Mouse (Mus musculus) CH12.LX (cell line): Measurements from ENCODE around the gene Tmc3. TPM values are rescaled to one million over a fixed set of nuclear protein-coding genes. Genes with fewer than 3 reads are reported as not detected.

Experiments used
- DNase-seq: peaks from one replicate; pipeline ENCODE4 v3.0.0-alpha.2; 2013; ENCODE audit errors: extremely low read depth
- H3K27ac ChIP-seq: 2 replicates; pipeline ENCODE4 v1.5.1; 2012; ENCODE audit warnings: low read depth, mild to moderate bottlenecking, control low read depth, moderate library complexity; ENCODE audit not compliant: insufficient read depth
- H3K27me3 ChIP-seq: replicated peaks from 2 replicates; pipeline ENCODE3; 2012; ENCODE audit warnings: inconsistent platforms
- H3K36me3 ChIP-seq, 2 experiments: replicated peaks in 1 of 2; 2 replicates each; pipeline versions ENCODE3 to v1.6.1; 2012; ENCODE audit warnings: inconsistent platforms in 1 of 2, low read length in 1 of 2, mild to moderate bottlenecking in 1 of 2, mixed read lengths in 1 of 2, moderate library complexity in 1 of 2; ENCODE audit not compliant: control insufficient read depth in 1 of 2, insufficient read depth in 1 of 2
- H3K4me1 ChIP-seq, 2 experiments: 2 replicates each; pipeline ENCODE4 v1.6.1; 2012; ENCODE audit warnings: inconsistent platforms in 1 of 2, moderate library complexity in 1 of 2; ENCODE audit not compliant: insufficient read depth in 2 of 2, control insufficient read depth in 1 of 2
- H3K4me2 ChIP-seq: 2 replicates; pipeline ENCODE4 v1.6.1; 2012; ENCODE audit warnings: low read depth, mild to moderate bottlenecking, control low read depth; ENCODE audit not compliant: poor library complexity, insufficient read depth, severe bottlenecking
- H3K4me3 ChIP-seq, 3 experiments: fragments of 150-350 bp in 1 of 3; sonication (generic) in 1 of 3; replicated peaks in 1 of 3; 2 replicates each; pipeline versions ENCODE3 to v1.5.1; 2011 to 2012; ENCODE audit warnings: low read depth in 2 of 3, low read length in 2 of 3, mild to moderate bottlenecking in 2 of 3, moderate library complexity in 2 of 3, control low read depth in 1 of 3, improper control_type of control experiment in 1 of 3, inconsistent platforms in 1 of 3, mixed read lengths in 1 of 3; ENCODE audit not compliant: poor library complexity in 1 of 3
- H3K79me2 ChIP-seq: replicated peaks from 2 replicates; pipeline ENCODE4 v1.6.1; 2012; ENCODE audit warnings: mild to moderate bottlenecking, moderate library complexity; ENCODE audit not compliant: control insufficient read depth, poor library complexity, insufficient read depth, severe bottlenecking; ENCODE audit errors: extremely low read depth
- H3K9ac ChIP-seq: 2 replicates; pipeline ENCODE4 v1.6.1; 2012; ENCODE audit warnings: low read depth, mild to moderate bottlenecking, control low read depth, moderate library complexity; ENCODE audit not compliant: insufficient read depth
- H3K9me3 ChIP-seq: replicated peaks from 2 replicates; pipeline ENCODE3; 2012; ENCODE audit warnings: low read length, inconsistent platforms, mixed read lengths
- BHLHE40 ChIP-seq: IDR thresholded peaks from 2 replicates; pipeline ENCODE4 v1.6.1; 2011; ENCODE audit warnings: mild to moderate bottlenecking, low read depth, low read length, improper control_type of control experiment
- CHD1 ChIP-seq: IDR thresholded peaks from 2 replicates; pipeline ENCODE4 v1.6.1; 2012; ENCODE audit warnings: low read depth, low read length, improper control_type of control experiment, inconsistent platforms
- CHD2 ChIP-seq: IDR thresholded peaks from 2 replicates; pipeline ENCODE4 v1.6.1; 2011; ENCODE audit warnings: low read length, improper control_type of control experiment
- CTCF ChIP-seq, 2 experiments: IDR thresholded peaks in 1 of 2; conservative IDR thresholded peaks in 1 of 2; 2 replicates each; pipeline ENCODE4 v1.5.1; 2011 to 2012; ENCODE audit warnings: low read depth in 2 of 2, low read length in 2 of 2, improper control_type of control experiment in 1 of 2, inconsistent platforms in 1 of 2, mild to moderate bottlenecking in 1 of 2, moderate library complexity in 1 of 2
- E2F4 ChIP-seq: IDR thresholded peaks from 2 replicates; pipeline ENCODE4 v1.6.1; 2011; ENCODE audit warnings: low read depth, low read length, improper control_type of control experiment; ENCODE audit not compliant: insufficient replicate concordance
- ELF1 ChIP-seq: IDR thresholded peaks from 2 replicates; pipeline ENCODE4 v1.6.1; 2014; ENCODE audit warnings: low read depth, mild to moderate bottlenecking, inconsistent platforms, low read length, improper control_type of control experiment
- EP300 ChIP-seq: IDR thresholded peaks from 2 replicates; pipeline ENCODE4 v1.6.1; 2011; ENCODE audit warnings: low read length, improper control_type of control experiment
- ETS1 ChIP-seq: conservative IDR thresholded peaks from 2 replicates; pipeline ENCODE4 v1.6.1; 2012; ENCODE audit warnings: low read depth, mild to moderate bottlenecking, inconsistent platforms, low read length, improper control_type of control experiment, moderate library complexity
- GABPA ChIP-seq: IDR thresholded peaks from 2 replicates; pipeline ENCODE4 v1.6.1; 2012; ENCODE audit warnings: low read depth, low read length, improper control_type of control experiment, inconsistent platforms; ENCODE audit not compliant: insufficient replicate concordance
- HCFC1 ChIP-seq: IDR thresholded peaks from 2 replicates; pipeline ENCODE4 v1.6.1; 2012; ENCODE audit warnings: low read depth, mild to moderate bottlenecking, inconsistent platforms, low read length, improper control_type of control experiment
- IRF4 ChIP-seq: IDR thresholded peaks from 2 replicates; pipeline ENCODE4 v1.6.1; 2014; ENCODE audit warnings: low read depth, mild to moderate bottlenecking, inconsistent platforms, low read length, improper control_type of control experiment
- JUN ChIP-seq: IDR thresholded peaks from 2 replicates; pipeline ENCODE4 v1.6.1; 2011; ENCODE audit warnings: low read depth, mild to moderate bottlenecking, low read length, improper control_type of control experiment, moderate library complexity; ENCODE audit not compliant: insufficient read depth
- JUND ChIP-seq: conservative IDR thresholded peaks from 2 replicates; pipeline ENCODE4 v1.6.1; 2011; ENCODE audit warnings: low read depth, low read length, improper control_type of control experiment
- KAT2A ChIP-seq: IDR thresholded peaks from 2 replicates; pipeline ENCODE4 v1.6.1; 2012; ENCODE audit warnings: low read length, improper control_type of control experiment, inconsistent platforms; ENCODE audit not compliant: insufficient replicate concordance
- MAFK ChIP-seq: IDR thresholded peaks from 2 replicates; pipeline ENCODE4 v1.6.1; 2011; ENCODE audit warnings: low read length, improper control_type of control experiment; ENCODE audit not compliant: insufficient replicate concordance
- MAX ChIP-seq: IDR thresholded peaks from 2 replicates; pipeline ENCODE4 v1.6.1; 2011; ENCODE audit warnings: low read length, improper control_type of control experiment
- MAZ ChIP-seq: IDR thresholded peaks from 2 replicates; pipeline ENCODE4 v1.6.1; 2012; ENCODE audit warnings: low read depth, mild to moderate bottlenecking, inconsistent platforms, low read length, improper control_type of control experiment, moderate library complexity
- MEF2A ChIP-seq: IDR thresholded peaks from 2 replicates; pipeline ENCODE4 v1.6.1; 2014; ENCODE audit warnings: low read depth, mild to moderate bottlenecking, inconsistent platforms, low read length, improper control_type of control experiment, borderline replicate concordance
- MXI1 ChIP-seq: IDR thresholded peaks from 2 replicates; pipeline ENCODE4 v1.6.1; 2011; ENCODE audit warnings: mild to moderate bottlenecking, low read depth, low read length, improper control_type of control experiment
- NELFE ChIP-seq: IDR thresholded peaks from 2 replicates; pipeline ENCODE4 v1.6.1; 2011; ENCODE audit warnings: low read depth, low read length, improper control_type of control experiment
- POLR2A ChIP-seq: IDR thresholded peaks from 2 replicates; pipeline ENCODE4 v1.6.1; 2011; ENCODE audit warnings: low read depth, mild to moderate bottlenecking, improper control_type of control experiment, low read length
- POLR2AphosphoS2 ChIP-seq: IDR thresholded peaks from 2 replicates; pipeline ENCODE4 v1.6.1; 2011; ENCODE audit warnings: low read depth, low read length, improper control_type of control experiment
- RAD21 ChIP-seq: IDR thresholded peaks from 2 replicates; pipeline ENCODE4 v1.6.1; 2011; ENCODE audit warnings: low read depth, mild to moderate bottlenecking, low read length, improper control_type of control experiment, moderate library complexity
- RCOR1 ChIP-seq: conservative IDR thresholded peaks from 2 replicates; pipeline ENCODE4 v1.6.1; 2012; ENCODE audit warnings: low read depth, mild to moderate bottlenecking, inconsistent platforms, low read length, improper control_type of control experiment
- SIN3A ChIP-seq: IDR thresholded peaks from 2 replicates; pipeline ENCODE4 v1.6.1; 2012; ENCODE audit warnings: low read length, improper control_type of control experiment, inconsistent platforms
- SMC3 ChIP-seq: IDR thresholded peaks from 2 replicates; pipeline ENCODE4 v1.6.1; 2011; ENCODE audit warnings: low read depth, low read length, improper control_type of control experiment
- TBP ChIP-seq: conservative IDR thresholded peaks from 2 replicates; pipeline ENCODE4 v1.6.1; 2011; ENCODE audit warnings: low read depth, low read length, improper control_type of control experiment
- TCF12 ChIP-seq: IDR thresholded peaks from 2 replicates; pipeline ENCODE4 v1.6.1; 2014; ENCODE audit warnings: low read depth, mild to moderate bottlenecking, inconsistent platforms, low read length, improper control_type of control experiment
- UBTF ChIP-seq: IDR thresholded peaks from 2 replicates; pipeline ENCODE4 v1.6.1; 2012; ENCODE audit warnings: low read depth, mild to moderate bottlenecking, inconsistent platforms, low read length, improper control_type of control experiment, moderate library complexity
- USF1 ChIP-seq: IDR thresholded peaks from 2 replicates; pipeline ENCODE4 v1.6.1; 2014; ENCODE audit warnings: low read depth, mild to moderate bottlenecking, inconsistent platforms, low read length, improper control_type of control experiment
- USF2 ChIP-seq: conservative IDR thresholded peaks from 2 replicates; pipeline ENCODE4 v1.6.1; 2011; ENCODE audit warnings: low read depth, low read length, improper control_type of control experiment
- ZKSCAN1 ChIP-seq: IDR thresholded peaks from 2 replicates; pipeline ENCODE4 v1.6.1; 2012; ENCODE audit warnings: low read depth, inconsistent platforms, low read length, improper control_type of control experiment, borderline replicate concordance
- ZMIZ1 ChIP-seq: IDR thresholded peaks from 2 replicates; pipeline ENCODE4 v1.6.1; 2012; ENCODE audit warnings: low read depth, mild to moderate bottlenecking, inconsistent platforms, low read length, improper control_type of control experiment
- ZNF384 ChIP-seq: IDR thresholded peaks from 2 replicates; pipeline ENCODE4 v1.6.1; 2012; ENCODE audit warnings: low read depth, low read length, improper control_type of control experiment, inconsistent platforms
- dilution Hi-C: fragments of 300-500 bp; cut with MboI; formaldehyde crosslinking; loops from 2 replicates; pipeline ENCODE4 v1.14.3; 2020; ENCODE audit warnings: low sequenced_read_pairs; ENCODE audit not compliant: extremely low pct_unique_long_range_greater_than_20kb, extremely low pct_ligation_motif_present
- in situ Hi-C: fragments of 300-500 bp; cut with MboI; formaldehyde crosslinking; loops from 3 replicates; pipeline ENCODE4 v1.14.3; 2019; ENCODE audit warnings: low sequenced_read_pairs, low pct_ligation_motif_present, low pct_unique_long_range_greater_than_20kb, mixed read lengths
- polyA plus RNA-seq: library from polyadenylated mRNA; unstranded; fragments of >175 nt; gene quantifications from 2 replicates; pipeline ENCODE4 v1.2.1, GENCODE M21; 2012; ENCODE audit warnings: low read depth; ENCODE audit not compliant: insufficient read length
- total RNA-seq, 2 experiments: library from RNA; depleted of rRNA; stranded (reverse); fragments of 300-350 nt in 1 of 2; fragments of >200 nt in 1 of 2; gene quantifications; 2 replicates each; pipeline ENCODE4 v1.2.3; 2012 to 2014

Tmc3 gene
- total and polyA plus RNA-seq, 3 experiments = 1.2 to 3.0 (median 2.2) TPM

DNA sequence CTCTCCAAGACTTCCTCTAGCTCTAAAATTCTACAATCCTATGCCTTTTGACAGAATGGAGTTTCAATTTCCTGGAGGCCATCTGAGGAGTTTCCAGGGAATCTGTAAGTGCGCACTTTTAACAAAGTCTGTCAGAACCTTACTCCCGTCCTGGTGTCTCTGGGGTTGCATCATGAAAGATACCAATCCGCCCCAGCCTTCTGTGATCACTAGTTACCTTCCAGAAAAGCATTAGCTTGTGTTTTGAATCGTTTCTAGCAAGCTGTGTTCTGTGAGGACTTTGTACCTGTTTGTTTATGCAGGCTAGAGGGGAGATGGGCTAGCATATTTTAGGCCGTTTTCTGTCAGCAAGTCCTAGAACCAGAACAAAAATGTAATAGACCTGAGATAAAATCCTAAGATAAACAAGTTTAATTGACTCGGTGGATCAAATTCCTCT, 48.0 kb downstream of the Tmc3 start:
- H3K27ac ChIP-seq = peak overlapping the region; percentile 78

DNA sequence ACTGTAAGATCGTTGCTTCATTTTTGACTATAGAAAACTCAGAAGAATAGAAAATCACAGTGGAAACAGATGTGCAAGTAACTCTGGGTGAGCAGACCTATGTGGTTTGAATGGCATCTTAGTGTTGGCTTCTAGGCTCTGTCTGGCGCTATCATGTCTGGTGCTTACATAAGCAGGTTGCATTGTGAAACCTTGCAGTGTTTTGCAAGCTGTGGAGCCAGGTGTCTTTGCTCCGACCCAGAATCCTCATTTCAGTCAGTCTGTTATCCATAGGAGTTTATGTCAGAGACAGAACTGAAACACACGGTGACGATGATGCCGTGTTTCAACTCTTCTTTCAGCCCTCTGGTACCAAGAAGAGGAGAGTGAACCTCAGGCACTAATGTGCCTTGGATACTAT, 49.1 kb downstream of the Tmc3 start:
- no peak overlapping the region for H3K27ac ChIP-seq
- H3K4me1 ChIP-seq = peaks cover 20 to 72% of the 10 kb centered on the region in 2 experiments
- in situ Hi-C loops = no loop called here
- H3K36me3 ChIP-seq = peaks cover 37 to 50% of the 10 kb centered on the region in 2 experiments
- H3K79me2 ChIP-seq = peaks cover 30% of the 10 kb centered on the region
- H3K4me3 ChIP-seq = peak overlapping the region; percentile 82 to 94 (median 85)
- H3K9ac ChIP-seq = peak overlapping the region; percentile 77; the same call in 1 of the 2 replicates
- H3K9me3 ChIP-seq = no peaks in the 10 kb centered on the region
- no peak for DNase-seq
- no peaks in the 10 kb centered on the region for H3K27me3 ChIP-seq
- dilution Hi-C loops = no loop called here
- H3K4me2 ChIP-seq = peak overlapping the region; percentile 96
- TF ChIP-seq POLR2A = no peak
- TF ChIP-seq ETS1 = no peak; the same call in 1 of the 2 replicates
- peak; percentile 66; the same call in 1 of the 2 replicates for TF ChIP-seq EP300
- TF ChIP-seq USF2 = no peak
- no peak for TF ChIP-seq ELF1
- TF ChIP-seq TBP = no peak
- no peak for TF ChIP-seq HCFC1
- no peak for TF ChIP-seq CTCF (conservative IDR thresholded peaks at IDR 0.05 in 1 of 2, IDR thresholded peaks at IDR 0.05 in 1 of 2; ENCODE audit: low read depth in 2 of 2, low read length in 2 of 2)
- peak; percentile 53; the same call in 1 of the 2 replicates for TF ChIP-seq MXI1
- TF ChIP-seq UBTF = no peak
- no peak for TF ChIP-seq ZKSCAN1
- TF ChIP-seq IRF4 = peak; percentile 59; the same call in 1 of the 2 replicates
- TF ChIP-seq POLR2AphosphoS2 = peak; percentile 58; the same call in 1 of the 2 replicates
- no peak for TF ChIP-seq SMC3
- no peak; the same call in 1 of the 2 replicates for TF ChIP-seq MEF2A
- TF ChIP-seq BHLHE40 = no peak
- TF ChIP-seq TCF12 = peak; percentile 78
- no peak; the same call in 1 of the 2 replicates for TF ChIP-seq RAD21
- no peak for TF ChIP-seq NELFE
- TF ChIP-seq KAT2A = no peak
- no peak for TF ChIP-seq CHD1
- no peak for TF ChIP-seq USF1
- no peak for TF ChIP-seq MAFK
- TF ChIP-seq GABPA = no peak
- TF ChIP-seq ZNF384 = no peak
- TF ChIP-seq CHD2 = no peak
- TF ChIP-seq SIN3A = peak; percentile 78
- peak; percentile 37; the same call in 1 of the 2 replicates for TF ChIP-seq JUN
- no peak for TF ChIP-seq RCOR1
- no peak for TF ChIP-seq JUND
- TF ChIP-seq ZMIZ1 = no peak
- no peak for TF ChIP-seq E2F4

More for the DNA sequence above, 48.0 kb downstream of the Tmc3 start:
- Histone ChIP-seq H3K79me2 (peaks cover 30% of the 10 kb centered on the region), H3K27me3 (no peaks in the 10 kb centered on the region), H3K4me3 (peak overlapping the region; percentile 82 to 94 (median 85)), H3K36me3 (peaks cover 30 to 44% of the 10 kb centered on the region in 2 experiments), H3K4me2 (peak overlapping the region; percentile 96), H3K9ac (peak overlapping the region; percentile 77), H3K4me1 (peaks cover 11 to 69% of the 10 kb centered on the region in 2 experiments), H3K9me3 (no peaks in the 10 kb centered on the region)
- dilution Hi-C loops = no loop called here
- in situ Hi-C loops = no loop called here
- no peak for DNase-seq
- TF ChIP-seq MAZ = 0 out of 2 replicates have a peak, but pooled peaks have one; percentile 30
- no peak for TF ChIP-seq USF2
- TF ChIP-seq MAX = no peak
- TF ChIP-seq TCF12 = no peak
